Mouse (Mus musculus) spleen, adult 2 months (tissue): Measurements from ENCODE around the gene Ppp2r5b. TPM values are rescaled to one million over a fixed set of nuclear protein-coding genes. Genes with fewer than 3 reads are reported as not detected.

Experiments used
- DNase-seq, 2 experiments: peaks; one replicate each; pipeline versions ENCODE4 v3.0.0 to v3.0.0-alpha.2; 2012 to 2021; ENCODE audit warnings: low spot score in 2 of 2, low read depth in 1 of 2
- H3K27ac ChIP-seq: fragments of 200-500 bp; 2 replicates; pipeline ENCODE4 v1.5.1; 2012; ENCODE audit warnings: low read length, inconsistent platforms; ENCODE audit not compliant: insufficient read depth
- H3K27me3 ChIP-seq: fragments of 200-500 bp; 2 replicates; pipeline ENCODE4 v1.6.1; 2012; ENCODE audit warnings: mild to moderate bottlenecking, moderate library complexity, low read length, inconsistent platforms; ENCODE audit not compliant: control insufficient read depth, insufficient read depth
- H3K36me3 ChIP-seq: fragments of 200-500 bp; 2 replicates; pipeline ENCODE4 v1.6.1; 2012; ENCODE audit warnings: mild to moderate bottlenecking, low read length, inconsistent platforms; ENCODE audit not compliant: control insufficient read depth, insufficient read depth
- H3K4me1 ChIP-seq: fragments of 200-500 bp; 2 replicates; pipeline ENCODE4 v1.6.1; 2011; ENCODE audit warnings: inconsistent platforms; ENCODE audit not compliant: control insufficient read depth, insufficient read depth, insufficient read length
- H3K4me3 ChIP-seq: fragments of 200-500 bp; 2 replicates; pipeline ENCODE4 v1.5.1; 2011; ENCODE audit warnings: mild to moderate bottlenecking, inconsistent platforms; ENCODE audit not compliant: insufficient read depth, insufficient read length; ENCODE audit errors: extremely low read depth
- CTCF ChIP-seq: fragments of 200-500 bp; IDR thresholded peaks from 2 replicates; pipeline ENCODE4 v1.5.1; 2011; ENCODE audit warnings: mild to moderate bottlenecking, inconsistent platforms; ENCODE audit not compliant: insufficient read depth, insufficient read length, insufficient replicate concordance; ENCODE audit errors: extremely low read depth
- POLR2A ChIP-seq: fragments of 200-500 bp; IDR thresholded peaks from 2 replicates; pipeline ENCODE4 v1.6.1; 2011; ENCODE audit warnings: low read depth, low read length, inconsistent platforms
- WGBS: fragments of 180-500 bp; shearing (Covaris S2); methylation state at CpG from one replicate; pipeline ENCODE4 v1.1.7; 2018; 5-methylcytosine and 5-hydroxymethylcytosine counted together
- polyA plus RNA-seq: library from polyadenylated mRNA; depleted of rRNA; stranded (reverse); fragments of >200 nt; gene quantifications from 2 replicates; pipeline ENCODE4 v1.2.3, GENCODE M21; 2012

Ppp2r5b gene
- polyA plus RNA-seq, 1 experiment = 36.9 TPM

DNA sequence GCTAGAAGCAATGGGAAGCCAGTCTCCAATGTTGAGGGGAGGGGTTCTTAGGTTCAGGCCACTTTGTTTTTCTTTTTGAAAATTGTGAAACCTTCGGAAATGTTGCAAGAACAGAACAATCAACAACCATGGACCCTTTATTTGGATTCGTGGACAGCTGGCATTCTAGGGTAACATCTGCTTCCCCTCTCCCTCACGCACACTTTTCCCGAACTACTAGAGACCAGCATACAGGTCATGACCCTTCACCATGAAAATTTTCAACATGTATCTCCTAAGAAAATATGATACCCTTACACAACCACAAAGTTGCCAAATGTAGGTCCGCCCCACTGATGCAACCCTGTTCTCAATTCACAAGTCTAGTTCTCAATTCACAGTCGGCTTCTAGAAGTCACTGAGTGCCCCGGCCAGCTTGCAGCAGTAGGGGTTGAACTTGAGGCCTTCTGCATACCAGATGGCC, 33.0 kb upstream of the Ppp2r5b start:
- Histone ChIP-seq H3K4me1 (no peaks in the 10 kb centered on the region), H3K4me3 (no peak overlapping the region), H3K27ac (no peak overlapping the region), H3K27me3 (no peaks in the 10 kb centered on the region), H3K36me3 (no peaks in the 10 kb centered on the region)
- WGBS = 78% methylated on average over 7 of the region's 7 CpGs
- TF ChIP-seq CTCF (no peak), POLR2A (no peak)
- no peak for DNase-seq

DNA sequence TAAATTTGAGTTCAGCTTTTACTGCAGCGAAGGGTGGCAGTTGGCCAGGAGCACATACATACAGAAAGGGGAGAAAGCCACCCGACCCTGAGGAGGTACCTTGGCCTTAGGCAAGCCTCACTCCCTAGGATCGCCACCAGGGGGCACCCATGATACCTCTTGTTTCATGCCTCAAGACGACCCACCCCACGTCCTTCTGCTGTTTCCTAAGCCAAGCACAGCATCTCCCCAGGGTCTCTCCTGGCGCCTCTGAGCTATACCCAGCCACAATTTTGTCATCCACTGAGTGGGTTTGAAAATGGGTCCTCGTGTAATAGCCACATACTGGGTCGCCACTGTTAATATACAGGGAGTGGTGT, 32.5 kb upstream of the Ppp2r5b start:
- H3K27me3 ChIP-seq = no peaks in the 10 kb centered on the region
- peak; percentile 93 for TF ChIP-seq CTCF
- TF ChIP-seq POLR2A = no peak
- peak; percentile 77 to 82 for DNase-seq
- no peak overlapping the region for H3K4me3 ChIP-seq
- no peaks in the 10 kb centered on the region for H3K4me1 ChIP-seq
- H3K27ac ChIP-seq = no peak overlapping the region
- WGBS = 13% methylated on average over 8 of the region's 8 CpGs
- H3K36me3 ChIP-seq = no peaks in the 10 kb centered on the region

DNA sequence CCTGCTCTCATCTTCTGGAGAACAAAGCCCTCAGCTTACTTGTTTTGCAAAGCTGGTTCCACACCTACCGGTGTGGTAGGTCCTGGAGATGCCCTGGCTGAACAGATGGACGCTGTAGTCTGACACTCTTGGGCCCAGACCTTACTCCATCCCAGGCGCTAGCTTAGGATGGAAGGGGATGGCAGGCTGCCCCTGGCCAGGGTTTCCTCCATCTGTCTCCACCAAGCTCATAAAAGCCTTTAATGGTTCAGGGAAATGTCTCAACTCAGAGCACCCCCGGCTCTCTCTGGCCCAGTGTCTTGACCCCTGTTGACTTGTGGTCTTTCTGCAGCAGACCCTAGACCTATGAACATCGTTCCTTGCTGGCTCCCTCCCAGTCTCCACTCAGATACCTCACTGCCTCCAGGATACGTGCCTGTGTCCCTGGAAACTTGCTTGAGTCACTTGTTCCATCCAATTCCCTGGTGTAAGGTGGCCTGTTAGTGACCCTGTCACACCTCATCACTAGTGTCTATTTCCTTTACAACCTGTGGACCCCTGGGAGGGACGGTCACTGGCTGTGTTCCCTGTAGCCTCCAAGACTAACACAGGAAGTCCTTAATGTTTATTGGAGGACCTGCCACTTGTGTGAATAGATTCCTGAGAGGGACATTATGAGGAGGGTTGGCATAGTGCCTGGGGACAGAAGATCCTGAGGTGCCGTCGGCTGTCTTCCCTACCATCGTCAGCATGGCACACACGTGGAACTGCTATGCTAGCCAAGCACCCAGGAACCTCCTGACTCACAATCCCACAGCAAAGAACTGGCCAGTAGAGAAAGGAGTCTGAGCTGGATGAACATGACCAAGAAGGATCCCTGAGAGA, 31.9 kb upstream of the Ppp2r5b start:
- no peak overlapping the region for H3K4me3 ChIP-seq
- TF ChIP-seq CTCF (no peak), POLR2A (no peak)
- no peaks in the 10 kb centered on the region for H3K4me1 ChIP-seq
- no peaks in the 10 kb centered on the region for H3K36me3 ChIP-seq
- no peaks in the 10 kb centered on the region for H3K27me3 ChIP-seq
- 68% methylated on average over 11 of the region's 11 CpGs for WGBS
- no peak overlapping the region for H3K27ac ChIP-seq
- DNase-seq = no peak

DNA sequence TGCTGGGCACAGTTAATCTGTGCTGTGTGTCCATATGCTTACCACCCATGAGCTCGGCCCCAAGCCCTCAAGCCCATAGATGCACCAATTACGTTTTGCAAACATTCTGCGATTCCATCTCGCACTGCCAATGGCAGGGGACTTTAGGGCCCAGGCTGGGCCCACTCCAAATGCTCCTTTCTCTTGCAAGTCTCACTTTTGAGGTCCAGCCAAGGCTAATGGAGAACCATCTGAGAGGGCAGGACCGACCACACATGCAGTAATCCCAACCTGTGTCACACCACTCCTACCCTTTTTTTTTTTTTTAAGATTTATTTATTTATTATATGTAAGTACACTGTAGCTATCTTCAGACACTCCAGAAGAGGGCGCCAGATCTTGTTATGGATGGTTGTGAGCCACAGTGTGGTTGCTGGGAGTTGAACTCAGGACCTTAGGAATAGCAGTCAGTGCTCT, 30.1 kb upstream of the Ppp2r5b start:
- H3K4me1 ChIP-seq = no peaks in the 10 kb centered on the region
- no peaks in the 10 kb centered on the region for H3K27me3 ChIP-seq
- no peak overlapping the region for H3K4me3 ChIP-seq
- H3K27ac ChIP-seq = no peak overlapping the region
- TF ChIP-seq CTCF (no peak), POLR2A (no peak)
- H3K36me3 ChIP-seq = peaks cover 4% of the 10 kb centered on the region; the same call in 1 of the 2 replicates
- 79% methylated on average over 6 of the region's 6 CpGs for WGBS
- no peak for DNase-seq

DNA sequence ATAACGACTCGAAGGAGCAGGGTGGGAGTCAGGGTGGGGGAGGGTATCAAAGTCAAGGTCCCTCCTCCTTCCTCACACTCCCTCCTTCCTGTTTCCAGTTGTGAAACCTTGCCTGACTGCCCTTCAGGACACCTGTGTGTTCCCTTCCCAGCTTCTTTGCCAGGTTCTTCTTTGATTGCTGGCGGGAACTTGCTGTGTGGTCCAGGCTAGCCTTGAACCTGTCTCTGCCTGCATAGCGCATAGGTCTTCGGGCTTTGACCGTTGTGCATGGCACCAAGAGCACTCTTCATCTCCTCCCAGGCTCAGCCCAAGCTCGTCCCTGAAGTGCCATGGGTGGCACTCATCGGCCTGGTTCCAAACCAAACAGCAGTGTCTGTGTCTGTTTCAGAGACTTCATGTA, 29.3 kb upstream of the Ppp2r5b start:
- H3K27ac ChIP-seq = no peak overlapping the region
- H3K27me3 ChIP-seq = no peaks in the 10 kb centered on the region
- WGBS = 90% methylated on average over 8 of the region's 8 CpGs
- DNase-seq = no peak
- H3K36me3 ChIP-seq = peaks cover 5% of the 10 kb centered on the region; the same call in 1 of the 2 replicates
- no peak overlapping the region for H3K4me3 ChIP-seq
- TF ChIP-seq POLR2A (no peak), CTCF (no peak)
- no peaks in the 10 kb centered on the region for H3K4me1 ChIP-seq

DNA sequence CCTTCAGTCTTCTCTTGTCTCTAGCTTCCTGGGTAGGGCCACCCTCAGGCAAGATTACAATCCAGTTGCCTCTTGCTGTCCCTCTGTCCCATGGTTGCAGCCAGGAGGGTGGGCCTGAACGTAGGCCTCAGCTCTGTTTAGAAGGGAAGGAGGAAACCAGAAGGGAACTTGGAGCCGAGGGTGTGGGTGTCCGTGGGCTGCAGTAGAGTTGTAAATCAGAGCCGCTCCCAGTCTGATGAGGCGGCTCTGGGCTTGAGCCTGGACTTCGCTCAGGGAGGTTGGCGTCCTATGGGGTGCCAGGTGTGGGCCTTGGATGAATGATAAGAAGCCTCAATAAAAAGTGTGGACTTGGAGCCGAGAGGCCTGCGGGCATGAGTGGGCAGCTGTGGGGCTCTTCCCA, 28.5 kb upstream of the Ppp2r5b start:
- no peak for DNase-seq
- H3K4me1 ChIP-seq = no peaks in the 10 kb centered on the region

More for the DNA sequence above, 28.5 kb upstream of the Ppp2r5b start:
- no peaks in the 10 kb centered on the region for H3K27me3 ChIP-seq
- 71% methylated on average over 9 of the region's 9 CpGs for WGBS
- H3K36me3 ChIP-seq = peaks cover 8% of the 10 kb centered on the region; the same call in 1 of the 2 replicates
- H3K4me3 ChIP-seq = no peak overlapping the region
- no peak for TF ChIP-seq CTCF
- TF ChIP-seq POLR2A = no peak
- H3K27ac ChIP-seq = no peak overlapping the region
